Mouse (Mus musculus): ENCODE data around the gene Calr4. TPM values are rescaled to one million over a fixed set of nuclear protein-coding genes. Genes with fewer than 3 reads are reported as not detected.

Gene Calr4
- total and polyA plus RNA-seq, 3 experiments, result 0.09 TPM; not detected in 2

DNA sequence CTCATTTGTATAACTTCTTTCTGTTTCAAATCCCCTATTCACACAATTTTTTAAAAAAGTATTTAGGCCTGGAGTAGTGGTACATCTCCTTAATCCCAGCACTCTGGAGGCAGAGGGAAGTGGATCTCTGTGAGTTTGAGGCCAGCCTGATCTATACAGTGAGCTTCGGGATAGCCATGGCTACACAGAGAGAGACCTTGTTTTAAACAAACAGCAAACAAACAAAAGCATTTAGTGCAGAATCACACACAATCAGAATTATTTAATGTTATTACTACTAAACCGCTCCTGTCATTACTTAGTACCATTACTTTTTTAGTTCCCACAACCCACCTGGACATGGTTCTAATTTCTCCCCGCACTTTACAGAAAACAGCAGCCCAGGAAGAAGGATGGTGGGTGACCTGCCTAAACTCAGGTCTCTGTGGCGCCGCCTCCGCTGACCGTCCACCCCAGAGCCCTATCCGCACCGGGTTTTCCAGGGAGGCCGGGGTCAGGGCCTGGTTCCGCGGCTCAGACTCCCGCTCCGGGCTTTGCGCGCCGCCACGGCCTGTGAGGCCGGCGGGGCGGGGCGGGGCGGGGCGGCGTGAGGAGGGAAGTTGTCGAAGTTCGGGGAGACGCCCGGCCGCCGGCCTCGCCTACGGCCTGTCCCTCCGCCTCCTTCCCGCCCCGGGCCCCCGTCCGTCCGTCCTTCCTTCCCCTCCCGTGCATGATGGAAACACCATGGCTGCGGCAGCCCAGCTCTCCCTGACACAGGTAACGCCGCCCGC, 45.6 kb downstream of the Calr4 start, which contains the start of gene Eps15:
Gene Eps15 (plus strand): TSS at position 580 of the 770 bp plus-strand sequence.
- TF ChIP-seq TAL1 (conservative IDR thresholded peaks at IDR 0.05; ENCODE audit: low read depth, low read length), result no peak
- TF ChIP-seq CTCF (IDR thresholded peaks at IDR 0.05; ENCODE audit: low read depth, low read length), result no peak
- TF ChIP-seq GATA2 (IDR thresholded peaks at IDR 0.05; ENCODE audit: borderline replicate concordance, low read depth, low read length), result no peak
- no peak for TF ChIP-seq GATA1 (IDR thresholded peaks at IDR 0.05; ENCODE audit: borderline replicate concordance, low read length)
- no peak for TF ChIP-seq POLR2AphosphoS5 (IDR thresholded peaks at IDR 0.05; ENCODE audit: insufficient replicate concordance, low read depth, low read length)
- peaks cover 10% of the 10 kb centered on the region for H3K36me3 ChIP-seq (replicated peaks)
- peaks cover 23% of the 10 kb centered on the region for H3K4me1 ChIP-seq (ENCODE audit: insufficient read depth, low read depth, low read length)
- no peaks in the 10 kb centered on the region for H3K27me3 ChIP-seq (ENCODE audit: insufficient read depth, low read length)
- DNase-seq (ENCODE audit: low spot score), result peak; percentile 87
- H3K4me3 ChIP-seq (ENCODE audit: low read depth, low read length), result peak within 1 kb of the TSS; percentile 90
- ATAC-seq (ENCODE audit: extremely low read depth, insufficient number of reproducible peaks, low FRiP score, poor library complexity, severe bottlenecking), result peak; percentile 79
- H3K9me3 ChIP-seq (replicated peaks), result no peaks in the 10 kb centered on the region

DNA sequence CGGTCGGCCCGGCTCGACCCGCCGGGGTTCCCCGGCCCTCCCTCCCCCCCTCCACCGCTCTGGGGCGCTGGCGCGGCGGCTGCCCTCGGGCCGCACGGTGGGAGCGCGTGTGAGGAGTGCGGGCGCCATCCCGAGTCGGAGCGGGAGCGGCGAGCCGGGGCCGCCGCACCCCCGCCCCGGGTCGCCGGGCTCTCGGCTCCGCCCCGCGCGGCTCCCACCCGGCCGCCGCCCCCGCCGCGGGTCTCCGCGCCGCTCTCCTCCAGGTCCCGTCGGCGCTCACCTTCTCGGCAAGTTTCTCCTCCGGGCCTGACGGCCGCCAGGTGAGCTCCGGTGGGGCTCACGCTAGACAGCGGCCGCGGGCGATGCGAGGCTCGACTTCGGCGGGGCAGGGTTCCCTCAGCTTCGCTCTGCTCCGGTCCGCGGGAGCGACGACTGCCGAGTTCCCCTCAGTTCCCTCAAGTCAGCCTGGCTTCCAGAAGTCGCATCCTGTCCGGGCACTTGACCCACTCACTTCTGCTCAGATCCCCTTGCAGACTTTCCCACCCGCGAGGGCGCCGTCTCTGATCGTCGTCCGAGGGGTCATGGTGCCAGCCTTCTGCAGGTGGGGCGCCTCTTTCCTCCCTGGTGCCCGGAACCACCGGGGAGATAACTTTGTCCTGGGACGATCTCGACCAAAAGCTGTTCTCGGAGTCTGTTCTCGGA, 46.3 kb downstream of the Calr4 start:
- Histone ChIP-seq H3K36me3 (replicated peaks) (peaks cover 15% of the 10 kb centered on the region), H3K9me3 (replicated peaks) (no peaks in the 10 kb centered on the region), H3K27me3 (ENCODE audit: insufficient read depth, low read length) (no peaks in the 10 kb centered on the region), H3K4me3 (ENCODE audit: low read depth, low read length) (peak overlapping the region; percentile 90), H3K4me1 (ENCODE audit: insufficient read depth, low read depth, low read length) (peaks cover 27% of the 10 kb centered on the region)
- no peak for ATAC-seq (ENCODE audit: extremely low read depth, insufficient number of reproducible peaks, low FRiP score, poor library complexity, severe bottlenecking)
- TF ChIP-seq GATA2 (IDR thresholded peaks at IDR 0.05; ENCODE audit: borderline replicate concordance, low read depth, low read length) (no peak), GATA1 (IDR thresholded peaks at IDR 0.05; ENCODE audit: borderline replicate concordance, low read length) (no peak), POLR2AphosphoS5 (IDR thresholded peaks at IDR 0.05; ENCODE audit: insufficient replicate concordance, low read depth, low read length) (no peak), TAL1 (conservative IDR thresholded peaks at IDR 0.05; ENCODE audit: low read depth, low read length) (no peak), CTCF (IDR thresholded peaks at IDR 0.05; ENCODE audit: low read depth, low read length) (no peak)
- peak; percentile 19 for DNase-seq (ENCODE audit: low spot score)

DNA sequence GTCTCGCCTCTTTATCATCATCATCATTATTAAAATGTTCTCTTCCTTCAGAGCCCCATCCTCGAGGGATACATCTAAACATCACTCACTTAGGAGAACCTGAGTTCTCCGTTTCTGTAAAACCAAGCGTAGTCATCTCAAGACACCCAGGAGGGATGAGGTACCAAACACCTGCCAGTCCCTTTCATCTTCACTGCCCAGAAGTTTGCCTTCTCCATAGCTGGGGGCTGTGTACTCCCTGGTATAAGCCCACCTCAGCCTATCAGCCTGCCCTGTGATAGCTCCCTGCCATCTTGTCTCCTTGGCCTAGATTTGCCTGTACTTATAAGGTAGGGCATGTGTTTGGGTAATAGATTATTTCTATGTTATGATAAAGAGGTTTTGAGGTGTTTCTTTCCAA, 46.9 kb downstream of the Calr4 start:
- Histone ChIP-seq H3K4me3 (ENCODE audit: low read depth, low read length) (peak overlapping the region; percentile 90), H3K27me3 (ENCODE audit: insufficient read depth, low read length) (no peaks in the 10 kb centered on the region), H3K36me3 (replicated peaks) (peaks cover 15% of the 10 kb centered on the region), H3K9me3 (replicated peaks) (no peaks in the 10 kb centered on the region), H3K4me1 (ENCODE audit: insufficient read depth, low read depth, low read length) (peaks cover 27% of the 10 kb centered on the region)
- DNase-seq (ENCODE audit: low spot score), result no peak
- no peak for ATAC-seq (ENCODE audit: extremely low read depth, insufficient number of reproducible peaks, low FRiP score, poor library complexity, severe bottlenecking)
- TF ChIP-seq GATA2 (IDR thresholded peaks at IDR 0.05; ENCODE audit: borderline replicate concordance, low read depth, low read length) (no peak), POLR2AphosphoS5 (IDR thresholded peaks at IDR 0.05; ENCODE audit: insufficient replicate concordance, low read depth, low read length) (no peak), TAL1 (conservative IDR thresholded peaks at IDR 0.05; ENCODE audit: low read depth, low read length) (no peak), GATA1 (IDR thresholded peaks at IDR 0.05; ENCODE audit: borderline replicate concordance, low read length) (no peak), CTCF (IDR thresholded peaks at IDR 0.05; ENCODE audit: low read depth, low read length) (no peak)

DNA sequence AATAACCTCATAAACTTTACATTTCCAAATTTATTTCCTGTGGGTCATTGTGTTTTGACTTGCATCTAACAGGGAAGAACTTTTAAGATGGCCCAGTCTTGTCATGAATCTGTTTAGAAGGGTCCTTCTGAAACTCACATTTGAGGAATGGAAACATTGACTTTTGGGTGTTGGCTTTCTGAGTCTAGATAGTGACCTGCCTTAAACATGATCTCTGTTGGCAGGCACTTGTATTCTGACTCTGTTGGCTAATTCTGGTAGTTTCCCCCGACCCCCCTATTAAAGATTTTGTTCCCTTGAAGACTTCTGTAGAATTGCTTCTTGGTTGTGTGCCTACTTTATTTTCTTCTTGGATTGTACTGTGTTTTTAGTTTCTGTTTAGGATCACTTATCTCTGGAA, 47.7 kb downstream of the Calr4 start:
- peaks cover 27% of the 10 kb centered on the region for H3K4me1 ChIP-seq (ENCODE audit: insufficient read depth, low read depth, low read length)
- H3K36me3 ChIP-seq (replicated peaks), result peaks cover 15% of the 10 kb centered on the region
- ATAC-seq (ENCODE audit: extremely low read depth, insufficient number of reproducible peaks, low FRiP score, poor library complexity, severe bottlenecking) (no peak), DNase-seq (ENCODE audit: low spot score) (no peak)
- H3K4me3 ChIP-seq (ENCODE audit: low read depth, low read length), result no peak overlapping the region; the same call in 1 of the 2 replicates
- no peaks in the 10 kb centered on the region for H3K27me3 ChIP-seq (ENCODE audit: insufficient read depth, low read length)
- TF ChIP-seq GATA1 (IDR thresholded peaks at IDR 0.05; ENCODE audit: borderline replicate concordance, low read length) (no peak), GATA2 (IDR thresholded peaks at IDR 0.05; ENCODE audit: borderline replicate concordance, low read depth, low read length) (no peak), TAL1 (conservative IDR thresholded peaks at IDR 0.05; ENCODE audit: low read depth, low read length) (no peak), CTCF (IDR thresholded peaks at IDR 0.05; ENCODE audit: low read depth, low read length) (no peak), POLR2AphosphoS5 (IDR thresholded peaks at IDR 0.05; ENCODE audit: insufficient replicate concordance, low read depth, low read length) (no peak)
- H3K9me3 ChIP-seq (replicated peaks), result no peaks in the 10 kb centered on the region

DNA sequence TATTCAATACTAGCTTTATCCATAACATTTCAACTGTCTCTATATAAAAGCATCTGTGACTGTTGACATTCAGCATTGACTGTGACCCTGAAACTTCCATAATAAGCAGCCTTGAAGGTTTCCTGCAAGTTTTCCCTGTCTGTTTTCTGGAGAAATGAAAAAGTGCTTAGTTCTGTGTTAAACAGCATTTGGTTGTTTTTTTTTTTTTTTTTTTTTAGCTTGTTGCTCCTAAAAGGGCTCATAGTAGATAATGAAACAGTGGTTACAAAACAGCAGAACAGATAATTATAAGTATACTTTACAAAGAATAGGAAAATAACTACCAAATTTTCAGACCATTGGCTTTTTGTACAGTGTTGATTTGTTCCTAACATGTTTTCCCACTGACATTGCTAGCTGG, 60.3 kb downstream of the Calr4 start:
- peaks cover 15% of the 10 kb centered on the region for H3K4me1 ChIP-seq (ENCODE audit: insufficient read depth, low read depth, low read length)

DNA sequence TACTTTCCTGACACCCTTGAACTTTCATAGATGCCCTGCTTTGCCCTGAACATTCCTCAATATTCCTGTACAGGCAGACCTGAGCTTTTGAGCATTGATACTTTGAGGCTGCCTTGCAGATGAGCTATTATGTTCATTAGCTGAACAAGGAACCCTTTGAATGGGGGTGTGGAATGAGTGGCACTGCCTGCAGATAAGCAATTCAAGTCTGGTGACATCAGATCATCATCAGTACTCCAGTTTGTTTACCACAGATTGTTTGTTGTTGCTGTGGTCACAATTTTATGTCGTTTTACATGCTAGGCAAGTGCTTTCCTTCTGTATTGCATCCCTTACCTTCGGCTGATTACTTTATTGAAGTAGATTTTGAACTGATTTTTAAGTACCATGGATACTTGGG, 62.2 kb downstream of the Calr4 start:
- peaks cover 15% of the 10 kb centered on the region for H3K4me1 ChIP-seq (ENCODE audit: insufficient read depth, low read depth, low read length)
- H3K4me3 ChIP-seq (ENCODE audit: low read depth, low read length), result no peak overlapping the region
- no peak for TF ChIP-seq TAL1 (conservative IDR thresholded peaks at IDR 0.05; ENCODE audit: low read depth, low read length)
- H3K36me3 ChIP-seq (replicated peaks), result peaks cover 19% of the 10 kb centered on the region
- no peaks in the 10 kb centered on the region for H3K9me3 ChIP-seq (replicated peaks)
- DNase-seq (ENCODE audit: low spot score), result no peak
- no peak for ATAC-seq (ENCODE audit: extremely low read depth, insufficient number of reproducible peaks, low FRiP score, poor library complexity, severe bottlenecking)
- no peaks in the 10 kb centered on the region for H3K27me3 ChIP-seq (ENCODE audit: insufficient read depth, low read length)

More for the DNA sequence above, 60.3 kb downstream of the Calr4 start:
- Histone ChIP-seq H3K27me3 (ENCODE audit: insufficient read depth, low read length) (no peaks in the 10 kb centered on the region), H3K36me3 (replicated peaks) (peaks cover 18% of the 10 kb centered on the region), H3K9me3 (replicated peaks) (no peaks in the 10 kb centered on the region), H3K4me3 (ENCODE audit: low read depth, low read length) (no peak overlapping the region)
- no peak for ATAC-seq (ENCODE audit: extremely low read depth, insufficient number of reproducible peaks, low FRiP score, poor library complexity, severe bottlenecking)
- TF ChIP-seq GATA2 (IDR thresholded peaks at IDR 0.05; ENCODE audit: borderline replicate concordance, low read depth, low read length) (no peak), POLR2AphosphoS5 (IDR thresholded peaks at IDR 0.05; ENCODE audit: insufficient replicate concordance, low read depth, low read length) (no peak), TAL1 (conservative IDR thresholded peaks at IDR 0.05; ENCODE audit: low read depth, low read length) (no peak), GATA1 (IDR thresholded peaks at IDR 0.05; ENCODE audit: borderline replicate concordance, low read length) (no peak), CTCF (IDR thresholded peaks at IDR 0.05; ENCODE audit: low read depth, low read length) (no peak)
- no peak for DNase-seq (ENCODE audit: low spot score)
